Mouse (Mus musculus): ENCODE results near the gene Nrxn2. TPM values are rescaled to one million over a fixed set of nuclear protein-coding genes. Genes with fewer than 3 reads are reported as not detected.

Gene Nrxn2
- polyA plus RNA-seq, 1 experiment: 0.39 TPM

- H3K4me3 ChIP-seq (ENCODE audit: insufficient read depth, low read length): no peak overlapping the region; the same call in 1 of the 2 replicates
- H3K4me1 ChIP-seq (ENCODE audit: control insufficient read depth, insufficient read depth, low read length): no peaks in the 10 kb centered on the region
- TF ChIP-seq CTCF (IDR thresholded peaks at IDR 0.05; ENCODE audit: borderline replicate concordance, insufficient read depth, low read length): no peak
- H3K27ac ChIP-seq (ENCODE audit: insufficient read depth, low read length): no peak overlapping the region
Measured at GRCm38 (mm10) chr19:6400096-6401086, 18.1 kb upstream of the Nrxn2 start.

GRCm38 (mm10) chr19:6401131-6401815, 17.3 kb upstream of the Nrxn2 start:
- Histone ChIP-seq H3K4me1 (ENCODE audit: control insufficient read depth, insufficient read depth, low read length) (no peaks in the 10 kb centered on the region), H3K4me3 (ENCODE audit: insufficient read depth, low read length) (no peak overlapping the region), H3K27ac (ENCODE audit: insufficient read depth, low read length) (no peak overlapping the region)
- TF ChIP-seq POLR2A (IDR thresholded peaks at IDR 0.05; ENCODE audit: low read depth, low read length) (no peak), CTCF (IDR thresholded peaks at IDR 0.05; ENCODE audit: borderline replicate concordance, insufficient read depth, low read length) (peak; percentile 71)

GRCm38 (mm10) chr19:6401951-6402350, 16.6 kb upstream of the Nrxn2 start:
- no peak overlapping the region for H3K27ac ChIP-seq (ENCODE audit: insufficient read depth, low read length)
- no peaks in the 10 kb centered on the region for H3K4me1 ChIP-seq (ENCODE audit: control insufficient read depth, insufficient read depth, low read length)
- no peak for TF ChIP-seq CTCF (IDR thresholded peaks at IDR 0.05; ENCODE audit: borderline replicate concordance, insufficient read depth, low read length)
- no peak for TF ChIP-seq POLR2A (IDR thresholded peaks at IDR 0.05; ENCODE audit: low read depth, low read length)
- no peak overlapping the region for H3K4me3 ChIP-seq (ENCODE audit: insufficient read depth, low read length)

DNA sequence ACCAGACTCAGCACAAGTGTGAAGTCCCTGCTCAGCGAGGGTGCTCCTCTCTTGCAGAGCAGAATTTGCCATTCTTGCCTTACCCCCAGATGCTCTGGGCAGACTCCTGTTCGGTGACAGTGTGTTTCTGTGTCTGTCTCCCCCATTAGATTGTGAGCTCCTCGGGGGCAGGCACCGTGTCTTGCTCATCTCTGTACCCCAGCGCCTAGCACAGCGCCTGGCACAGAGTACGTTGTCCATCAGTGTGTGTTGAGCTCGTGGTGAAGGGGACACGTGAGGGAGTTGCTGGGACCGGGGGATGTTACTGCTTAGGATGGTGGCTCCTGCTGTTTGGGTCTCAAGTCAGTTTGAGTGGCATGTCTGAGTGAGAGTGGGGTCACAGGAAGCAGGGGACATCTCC, 14.7 kb upstream of the Nrxn2 start:
- no peak overlapping the region for H3K4me3 ChIP-seq (ENCODE audit: insufficient read depth, low read length)
- no peak overlapping the region for H3K27ac ChIP-seq (ENCODE audit: insufficient read depth, low read length)
- no peak for TF ChIP-seq POLR2A (IDR thresholded peaks at IDR 0.05; ENCODE audit: low read depth, low read length)
- no peak for TF ChIP-seq CTCF (IDR thresholded peaks at IDR 0.05; ENCODE audit: borderline replicate concordance, insufficient read depth, low read length)
- no peaks in the 10 kb centered on the region for H3K4me1 ChIP-seq (ENCODE audit: control insufficient read depth, insufficient read depth, low read length)

GRCm38 (mm10) chr19:6405433-6405832, 13.1 kb upstream of the Nrxn2 start:
- no peak overlapping the region for H3K27ac ChIP-seq (ENCODE audit: insufficient read depth, low read length)
- TF ChIP-seq POLR2A (IDR thresholded peaks at IDR 0.05; ENCODE audit: low read depth, low read length) (no peak), CTCF (IDR thresholded peaks at IDR 0.05; ENCODE audit: borderline replicate concordance, insufficient read depth, low read length) (no peak)
- H3K4me3 ChIP-seq (ENCODE audit: insufficient read depth, low read length): no peak overlapping the region
- H3K4me1 ChIP-seq (ENCODE audit: control insufficient read depth, insufficient read depth, low read length): no peaks in the 10 kb centered on the region

GRCm38 (mm10) chr19:6407109-6407508, 11.4 kb upstream of the Nrxn2 start:
- H3K4me3 ChIP-seq (ENCODE audit: insufficient read depth, low read length): no peak overlapping the region
- H3K4me1 ChIP-seq (ENCODE audit: control insufficient read depth, insufficient read depth, low read length): no peaks in the 10 kb centered on the region
- H3K27ac ChIP-seq (ENCODE audit: insufficient read depth, low read length): no peak overlapping the region
- TF ChIP-seq POLR2A (IDR thresholded peaks at IDR 0.05; ENCODE audit: low read depth, low read length): no peak
- no peak for TF ChIP-seq CTCF (IDR thresholded peaks at IDR 0.05; ENCODE audit: borderline replicate concordance, insufficient read depth, low read length)

DNA sequence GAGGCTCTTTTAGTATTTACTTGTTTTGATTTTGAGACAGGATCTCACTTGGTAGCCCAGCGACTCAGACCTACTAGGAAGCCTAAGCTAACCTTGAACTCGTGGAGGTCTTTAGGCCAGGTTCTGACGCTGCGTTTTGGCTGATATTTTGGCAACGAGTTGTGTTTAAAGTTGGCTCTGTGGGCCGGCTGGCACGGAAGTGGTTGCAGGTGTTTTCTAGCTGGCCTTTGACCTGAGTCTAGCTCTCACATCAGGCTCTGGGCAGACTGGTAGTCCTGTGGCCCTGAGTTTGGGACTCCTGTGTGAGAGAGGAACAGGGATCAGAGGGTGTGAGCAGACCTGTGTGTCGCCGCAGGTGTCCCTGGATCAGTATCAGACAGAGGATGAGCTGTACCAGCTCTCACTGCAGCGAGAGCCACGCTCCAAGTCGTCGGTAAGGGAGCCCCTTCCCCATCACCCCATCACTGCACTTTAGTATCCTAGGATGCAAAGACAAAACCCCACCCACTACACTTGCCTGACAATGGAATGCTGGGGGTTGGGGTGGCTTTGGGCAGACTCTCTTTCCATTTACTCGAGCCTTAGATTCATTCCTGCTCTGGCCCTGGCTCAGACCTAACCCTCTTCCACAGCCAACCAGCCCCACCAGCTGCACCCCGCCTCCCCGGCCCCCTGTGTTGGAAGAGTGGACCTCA, 10.6 kb upstream of the Nrxn2 start:
- TF ChIP-seq POLR2A (IDR thresholded peaks at IDR 0.05; ENCODE audit: low read depth, low read length): no peak
- no peak for TF ChIP-seq CTCF (IDR thresholded peaks at IDR 0.05; ENCODE audit: borderline replicate concordance, insufficient read depth, low read length)
- no peaks in the 10 kb centered on the region for H3K4me1 ChIP-seq (ENCODE audit: control insufficient read depth, insufficient read depth, low read length)
- H3K27ac ChIP-seq (ENCODE audit: insufficient read depth, low read length): no peak overlapping the region
- H3K4me3 ChIP-seq (ENCODE audit: insufficient read depth, low read length): no peak overlapping the region

GRCm38 (mm10) chr19:6408749-6409148, 9.8 kb upstream of the Nrxn2 start:
- TF ChIP-seq CTCF (IDR thresholded peaks at IDR 0.05; ENCODE audit: borderline replicate concordance, insufficient read depth, low read length) (no peak), POLR2A (IDR thresholded peaks at IDR 0.05; ENCODE audit: low read depth, low read length) (no peak)
- no peak overlapping the region for H3K27ac ChIP-seq (ENCODE audit: insufficient read depth, low read length)
- H3K4me3 ChIP-seq (ENCODE audit: insufficient read depth, low read length): no peak overlapping the region
- H3K4me1 ChIP-seq (ENCODE audit: control insufficient read depth, insufficient read depth, low read length): no peaks in the 10 kb centered on the region

GRCm38 (mm10) chr19:6409176-6409575, 9.4 kb upstream of the Nrxn2 start:
- no peak for TF ChIP-seq CTCF (IDR thresholded peaks at IDR 0.05; ENCODE audit: borderline replicate concordance, insufficient read depth, low read length)
- no peak for TF ChIP-seq POLR2A (IDR thresholded peaks at IDR 0.05; ENCODE audit: low read depth, low read length)
- no peaks in the 10 kb centered on the region for H3K4me1 ChIP-seq (ENCODE audit: control insufficient read depth, insufficient read depth, low read length)
- H3K27ac ChIP-seq (ENCODE audit: insufficient read depth, low read length): no peak overlapping the region
- no peak overlapping the region for H3K4me3 ChIP-seq (ENCODE audit: insufficient read depth, low read length)

All from embryonic fibroblast, embryonic 13.5 days (primary cell).